Mouse (Mus musculus) embryonic facial prominence, embryonic 11.5 days (tissue): Measurements from ENCODE around the gene Eng. TPM values are rescaled to one million over a fixed set of nuclear protein-coding genes. Genes with fewer than 3 reads are reported as not detected.

Experiments used
- ATAC-seq: fragments of 200-750 bp; cut with Nextera tagmentation; replicated peaks from 2 replicates; pipeline ENCODE4 v1.8.0; 2017; ENCODE audit warnings: low read depth; ENCODE audit not compliant: insufficient number of reproducible peaks, low FRiP score, low TSS enrichment
- DNase-seq: peaks from one replicate; pipeline ENCODE4 v3.0.0-alpha.2; 2015; ENCODE audit warnings: low spot score
- H3K27ac ChIP-seq: fragments of 300-500 bp; sonication (generic); replicated peaks from 2 replicates; pipeline ENCODE4 v1.5.1; 2014; ENCODE audit warnings: mild to moderate bottlenecking, low read depth, low read length, control low read depth
- H3K27me3 ChIP-seq: fragments of 300-500 bp; sonication (generic); 2 replicates; pipeline ENCODE4 v1.6.1; 2014; ENCODE audit warnings: mild to moderate bottlenecking, low read length, moderate library complexity, mixed read lengths; ENCODE audit not compliant: control insufficient read depth, insufficient read depth
- H3K36me3 ChIP-seq: fragments of 300-500 bp; sonication (generic); replicated peaks from 2 replicates; pipeline ENCODE4 v1.6.1; 2014; ENCODE audit warnings: low read depth, mild to moderate bottlenecking, low read length, moderate library complexity, mixed read lengths; ENCODE audit not compliant: control insufficient read depth, insufficient read depth
- H3K4me1 ChIP-seq: fragments of 300-500 bp; sonication (generic); 2 replicates; pipeline ENCODE4 v1.6.1; 2014; ENCODE audit warnings: low read length, mixed read lengths; ENCODE audit not compliant: control insufficient read depth, insufficient read depth
- H3K4me2 ChIP-seq: fragments of 300-500 bp; sonication (generic); 2 replicates; pipeline ENCODE4 v1.6.1; 2014; ENCODE audit warnings: low read depth, mild to moderate bottlenecking, control low read depth, low read length, moderate library complexity
- H3K4me3 ChIP-seq: fragments of 300-500 bp; sonication (generic); 2 replicates; pipeline ENCODE4 v1.5.1; 2014; ENCODE audit warnings: low read depth, low read length, control low read depth
- H3K9ac ChIP-seq: fragments of 300-500 bp; sonication (generic); replicated peaks from 2 replicates; pipeline ENCODE4 v1.6.1; 2014; ENCODE audit warnings: mild to moderate bottlenecking, control low read depth, low read length
- H3K9me3 ChIP-seq: fragments of 300-500 bp; sonication (generic); replicated peaks from 2 replicates; pipeline ENCODE4 v1.6.1; 2016; ENCODE audit warnings: mild to moderate bottlenecking, low read length, inconsistent platforms, mixed read lengths; ENCODE audit not compliant: control insufficient read depth
- WGBS: fragments of 180-500 bp; shearing (Covaris S2); extraction: QIAGEN DNeasy Blood & Tissue Kit; methylation state at CpG from one replicate; pipeline ENCODE4 v1.1.7; 2014; 5-methylcytosine and 5-hydroxymethylcytosine counted together
- polyA plus RNA-seq: library from polyadenylated mRNA; unstranded; fragments of >200 nt; fragmentation: Nextera tagmentation; extraction: Ambion mirVana; gene quantifications from 2 replicates; pipeline ENCODE4 v1.2.1, GENCODE M21; 2014

The Eng gene
- polyA plus RNA-seq, 1 experiment from 2014 or later, result 19.2 TPM

GRCm38 (mm10) chr2:32612274-32612673 lies 34.1 kb upstream of the Eng start:
- Histone ChIP-seq H3K36me3 (peaks cover 4% of the 10 kb centered on the region; the same call in 1 of the 2 replicates), H3K4me1 (peaks cover 2% of the 10 kb centered on the region; the same call in 1 of the 2 replicates), H3K4me2 (no peak overlapping the region), H3K9me3 (no peaks in the 10 kb centered on the region), H3K27me3 (no peaks in the 10 kb centered on the region), H3K4me3 (no peak overlapping the region), H3K27ac (no peak overlapping the region), H3K9ac (no peak overlapping the region)
- WGBS, result 65% methylated on average over 26 of the region's 26 CpGs
- ATAC-seq, result no peak
- no peak for DNase-seq

- H3K36me3 ChIP-seq, result peaks cover 5% of the 10 kb centered on the region
- H3K4me1 ChIP-seq, result peaks cover 22% of the 10 kb centered on the region
- no peak for ATAC-seq
- H3K4me2 ChIP-seq, result no peak overlapping the region
- no peak overlapping the region for H3K4me3 ChIP-seq
- no peaks in the 10 kb centered on the region for H3K27me3 ChIP-seq
- no peaks in the 10 kb centered on the region for H3K9me3 ChIP-seq
- H3K27ac ChIP-seq, result no peak overlapping the region
- no peak for DNase-seq
- H3K9ac ChIP-seq, result no peak overlapping the region
- 92% methylated on average over 1 of the region's 1 CpGs for WGBS
These were observed 29.3 kb upstream of the Eng start for GRCm38 (mm10) chr2:32617109-32617508.

- no peak overlapping the region for H3K4me3 ChIP-seq
- WGBS, result 94% methylated on average over 4 of the region's 4 CpGs
- H3K36me3 ChIP-seq, result peaks cover 5% of the 10 kb centered on the region
- H3K9me3 ChIP-seq, result no peaks in the 10 kb centered on the region
- no peak for DNase-seq
- peaks cover 22% of the 10 kb centered on the region for H3K4me1 ChIP-seq
- ATAC-seq, result no peak
- no peak overlapping the region for H3K9ac ChIP-seq
- H3K27me3 ChIP-seq, result no peaks in the 10 kb centered on the region
- no peak overlapping the region for H3K4me2 ChIP-seq
- no peak overlapping the region for H3K27ac ChIP-seq
These were observed 28.8 kb upstream of the Eng start for GRCm38 (mm10) chr2:32617601-32618000.

GRCm38 (mm10) chr2:32618051-32618450 lies 28.3 kb upstream of the Eng start:
- Histone ChIP-seq H3K27me3 (no peaks in the 10 kb centered on the region), H3K4me3 (no peak overlapping the region), H3K9ac (no peak overlapping the region), H3K4me1 (peaks cover 22% of the 10 kb centered on the region), H3K9me3 (no peaks in the 10 kb centered on the region), H3K36me3 (peaks cover 5% of the 10 kb centered on the region), H3K27ac (no peak overlapping the region), H3K4me2 (no peak overlapping the region)
- ATAC-seq (no peak), DNase-seq (no peak)
- WGBS, result 78% methylated on average over 9 of the region's 9 CpGs

- peak overlapping the region; percentile 8; the same call in 1 of the 2 replicates for H3K4me2 ChIP-seq
- H3K9ac ChIP-seq, result peak overlapping the region; percentile 41
- ATAC-seq (peak; percentile 60; the same call in 1 of the 2 replicates), DNase-seq (peak; percentile 78)
- H3K27me3 ChIP-seq, result no peaks in the 10 kb centered on the region
- H3K4me3 ChIP-seq, result no peak overlapping the region
- H3K36me3 ChIP-seq, result peaks cover 2% of the 10 kb centered on the region; the same call in 1 of the 2 replicates
- H3K9me3 ChIP-seq, result no peaks in the 10 kb centered on the region
- peaks cover 25% of the 10 kb centered on the region for H3K4me1 ChIP-seq
- 21% methylated on average over 4 of the region's 4 CpGs for WGBS
- peak overlapping the region; percentile 74 for H3K27ac ChIP-seq
These were observed 25.5 kb upstream of the Eng start for GRCm38 (mm10) chr2:32620682-32621516.

GRCm38 (mm10) chr2:32621517-32621859 lies 24.9 kb upstream of the Eng start, which contains the start of gene Ak1:
Gene Ak1, plus strand, starts transcription at chr2:32621758.
- WGBS, result 29% methylated on average over 7 of the region's 7 CpGs
- peak within 1 kb of the TSS; percentile 41 for H3K9ac ChIP-seq
- no peaks in the 10 kb centered on the region for H3K9me3 ChIP-seq
- ATAC-seq, result no peak
- H3K27me3 ChIP-seq, result no peaks in the 10 kb centered on the region
- H3K27ac ChIP-seq, result peak within 1 kb of the TSS; percentile 74
- no peak within 1 kb of the TSS for H3K4me3 ChIP-seq
- H3K36me3 ChIP-seq, result peaks cover 2% of the 10 kb centered on the region; the same call in 1 of the 2 replicates
- no peak for DNase-seq
- no peak within 1 kb of the TSS for H3K4me2 ChIP-seq
- H3K4me1 ChIP-seq, result peaks cover 31% of the 10 kb centered on the region

GRCm38 (mm10) chr2:32624111-32624748 lies 22.2 kb upstream of the Eng start:
- no peaks in the 10 kb centered on the region for H3K27me3 ChIP-seq
- H3K9me3 ChIP-seq, result no peaks in the 10 kb centered on the region
- ATAC-seq, result no peak
- H3K27ac ChIP-seq, result 0 out of 2 replicates have a peak overlapping the region, but pooled peaks have one; percentile 5
- WGBS, result 71% methylated on average over 5 of the region's 5 CpGs
- peaks cover 32% of the 10 kb centered on the region for H3K4me1 ChIP-seq
- no peaks in the 10 kb centered on the region for H3K36me3 ChIP-seq
- no peak for DNase-seq
- H3K9ac ChIP-seq, result no peak overlapping the region
- H3K4me3 ChIP-seq, result no peak overlapping the region
- H3K4me2 ChIP-seq, result no peak overlapping the region
